Mouse (Mus musculus) 416B (cell line): ENCODE results near the gene Car11.

Experiments
- DNase-seq: peaks from one replicate; pipeline ENCODE4 v3.0.0; 2011; ENCODE audit warnings: low read depth

The Car11 gene

GRCm38 (mm10) chr7:45692364-45692763 is 7.3 kb upstream of the Car11 start:
- DNase-seq = no peak

DNA sequence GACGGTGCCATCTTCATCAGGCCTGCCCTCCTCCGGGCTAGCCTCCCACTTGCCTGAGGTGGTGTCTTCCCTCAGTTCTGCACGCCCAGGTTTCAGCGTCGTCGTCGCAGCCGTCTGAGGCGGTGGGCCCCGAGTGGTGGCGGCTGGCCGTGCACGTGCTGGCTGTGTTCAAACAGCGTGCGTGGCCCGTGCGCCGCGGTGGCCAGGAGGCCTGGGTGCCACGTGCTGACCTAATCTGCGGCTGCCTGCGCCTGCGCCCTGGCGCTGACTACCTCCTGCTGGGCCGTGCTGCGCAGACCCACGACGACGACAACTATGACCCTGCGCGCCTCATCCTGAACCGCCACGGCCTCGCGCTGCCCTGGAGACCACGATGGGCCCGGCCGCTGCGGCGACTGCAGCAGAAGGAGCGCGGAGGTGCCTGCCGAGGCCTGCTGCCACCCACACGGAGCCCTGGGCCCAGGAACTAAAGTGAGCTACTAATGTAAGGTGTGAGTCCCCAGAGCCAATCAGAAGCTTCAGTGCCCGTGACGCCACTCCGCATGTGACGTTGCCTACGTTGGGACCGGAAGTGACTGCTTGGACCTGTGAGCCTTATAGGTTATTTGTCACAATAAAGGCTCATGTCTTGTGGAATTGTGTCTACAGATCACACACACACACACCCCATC is 5.6 kb upstream of the Car11 start, which contains the start of gene Sec1:
TSS of gene Sec1 (minus strand) at position 482 of the 671 bp plus-strand sequence.
- no peak for DNase-seq

DNA sequence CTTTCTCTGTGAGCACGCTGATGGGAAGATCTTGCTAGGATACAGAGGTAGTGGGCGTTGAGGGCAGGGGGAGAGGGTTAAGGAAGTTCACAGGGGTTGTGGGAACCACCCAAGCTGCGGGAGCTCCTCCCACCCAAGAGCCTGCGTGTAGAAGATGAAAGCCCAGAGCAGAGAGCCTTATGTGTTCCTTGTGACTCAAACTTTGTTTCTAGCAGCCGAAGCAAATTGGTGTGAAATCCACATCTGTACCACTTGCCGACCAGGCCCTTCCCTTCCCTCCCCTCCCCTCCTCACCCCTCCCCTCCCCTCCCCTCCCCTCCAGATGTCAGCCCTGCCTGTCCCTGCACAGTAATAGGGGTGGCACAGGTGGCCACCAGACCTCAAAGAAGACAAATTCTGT is 4.5 kb upstream of the Car11 start:
- DNase-seq = no peak

DNA sequence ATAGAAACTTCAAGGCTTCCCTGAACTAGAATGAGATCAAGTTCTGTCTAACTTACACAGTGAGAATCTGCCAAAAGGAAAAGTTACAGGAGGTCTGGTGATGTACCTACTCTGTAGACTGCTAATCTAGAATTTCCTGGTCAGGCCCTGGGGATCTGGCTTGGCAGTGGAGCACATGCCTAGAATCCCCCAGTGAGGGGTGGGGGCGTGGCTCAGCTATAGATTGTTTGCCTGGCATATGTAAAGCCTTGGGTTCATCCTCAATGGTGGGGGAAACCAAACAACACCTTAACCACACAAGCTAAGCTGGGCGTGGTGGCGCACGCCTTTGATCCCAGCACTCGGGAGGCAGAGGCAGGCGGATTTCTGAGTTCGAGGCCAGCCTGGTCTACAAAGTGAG is 1.7 kb upstream of the Car11 start:
- no peak for DNase-seq

DNA sequence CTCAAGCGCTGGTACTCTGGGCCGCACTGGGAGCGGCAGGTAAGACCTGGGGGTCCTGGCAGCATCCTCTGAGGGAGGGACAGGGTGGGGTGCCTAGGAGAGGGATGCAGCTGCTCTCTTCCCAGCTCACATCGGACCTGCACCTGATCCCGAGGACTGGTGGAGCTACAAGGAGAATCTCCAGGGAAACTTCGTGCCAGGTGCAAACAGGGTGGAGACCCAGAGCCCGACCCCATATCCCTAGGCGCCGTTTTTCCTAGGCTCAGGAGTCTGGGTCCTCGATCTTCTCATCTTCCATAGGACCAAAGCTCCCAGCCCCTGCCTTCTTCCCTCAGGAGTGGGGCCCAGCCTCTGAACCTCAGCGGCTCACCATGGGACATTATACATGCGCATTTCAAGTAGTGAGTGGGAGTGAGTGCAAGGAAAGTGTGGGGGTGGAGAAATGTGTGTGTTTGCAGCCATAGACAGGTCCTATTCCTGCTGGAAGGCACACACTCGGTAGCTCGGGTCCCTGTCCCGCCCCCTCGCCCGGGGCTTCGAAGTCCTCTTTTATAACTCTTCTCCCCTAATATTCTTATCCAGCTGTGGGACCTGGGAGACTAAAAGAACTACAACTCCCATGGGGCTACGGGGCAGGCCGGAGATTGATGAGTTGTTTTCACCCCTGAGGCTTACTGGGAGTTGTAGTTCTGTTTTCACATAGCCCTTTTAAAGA is 815 bp downstream of the Car11 start:
- DNase-seq = peak; percentile 67

- DNase-seq = no peak
Observed at GRCm38 (mm10) chr7:45701072-45701471, 1.4 kb downstream of the Car11 start.

DNA sequence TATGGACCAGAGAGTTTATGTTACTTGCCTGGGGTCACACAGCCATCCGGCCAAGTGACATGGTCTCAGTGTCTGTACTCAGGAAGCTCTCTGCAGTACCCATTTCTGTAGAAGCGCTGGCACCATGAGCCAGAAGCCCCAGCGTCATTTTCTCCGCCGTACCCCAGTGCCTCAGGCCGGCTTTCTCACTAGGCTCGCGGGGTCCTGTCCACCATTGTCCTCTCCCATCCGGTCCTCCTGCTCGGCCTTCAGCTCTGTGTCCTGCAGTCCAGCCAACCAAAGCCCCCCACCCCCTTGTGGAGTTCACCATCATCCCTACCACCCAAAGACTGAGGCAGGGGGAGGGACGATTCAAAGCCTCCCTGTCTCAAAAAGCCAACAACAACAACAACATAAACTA is 2.0 kb downstream of the Car11 start:
- no peak for DNase-seq

DNA sequence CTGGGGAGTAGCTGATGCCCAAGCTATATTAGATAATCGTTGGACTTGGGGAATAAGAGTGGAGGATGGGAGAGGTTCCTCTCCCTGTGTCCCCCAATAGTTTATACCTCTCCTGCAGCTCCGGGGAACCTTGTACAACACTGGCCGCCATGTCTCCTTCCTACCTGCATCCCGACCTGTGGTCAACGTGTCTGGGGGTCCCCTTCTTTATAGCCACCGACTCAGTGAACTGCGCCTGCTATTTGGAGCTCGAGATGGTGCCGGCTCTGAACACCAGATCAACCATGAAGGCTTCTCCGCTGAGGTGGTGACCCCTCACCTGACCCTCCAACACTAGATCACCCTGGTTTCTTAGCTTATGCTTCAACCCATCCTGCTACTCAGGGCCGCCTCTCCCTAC is 2.7 kb downstream of the Car11 start:
- DNase-seq = no peak

GRCm38 (mm10) chr7:45702809-45703520 is 3.3 kb downstream of the Car11 start:
- DNase-seq = no peak

DNA sequence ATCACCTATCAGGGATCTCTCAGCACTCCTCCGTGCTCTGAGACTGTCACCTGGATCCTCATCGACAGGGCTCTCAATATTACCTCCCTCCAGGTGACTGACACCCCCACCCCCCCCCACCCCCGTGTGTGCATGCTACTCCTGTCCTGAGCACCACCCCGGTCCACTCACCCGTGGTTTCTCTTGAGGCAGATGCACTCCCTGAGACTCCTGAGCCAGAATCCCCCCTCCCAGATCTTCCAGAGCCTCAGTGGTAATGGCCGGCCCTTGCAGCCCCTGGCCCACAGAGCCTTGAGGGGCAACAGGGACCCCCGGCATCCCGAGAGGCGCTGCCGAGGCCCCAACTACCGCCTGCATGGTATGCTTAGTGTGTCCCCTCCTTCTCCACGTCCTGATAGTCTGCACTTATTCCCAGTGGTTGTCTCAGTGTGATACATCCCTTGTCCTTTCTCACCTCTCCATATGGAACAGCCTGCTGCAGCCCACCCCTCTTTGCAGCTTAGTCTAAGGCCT is 3.9 kb downstream of the Car11 start:
- DNase-seq = no peak

GRCm38 (mm10) chr7:45704046-45704559 is 4.5 kb downstream of the Car11 start:
- DNase-seq = peak; percentile 97

DNA sequence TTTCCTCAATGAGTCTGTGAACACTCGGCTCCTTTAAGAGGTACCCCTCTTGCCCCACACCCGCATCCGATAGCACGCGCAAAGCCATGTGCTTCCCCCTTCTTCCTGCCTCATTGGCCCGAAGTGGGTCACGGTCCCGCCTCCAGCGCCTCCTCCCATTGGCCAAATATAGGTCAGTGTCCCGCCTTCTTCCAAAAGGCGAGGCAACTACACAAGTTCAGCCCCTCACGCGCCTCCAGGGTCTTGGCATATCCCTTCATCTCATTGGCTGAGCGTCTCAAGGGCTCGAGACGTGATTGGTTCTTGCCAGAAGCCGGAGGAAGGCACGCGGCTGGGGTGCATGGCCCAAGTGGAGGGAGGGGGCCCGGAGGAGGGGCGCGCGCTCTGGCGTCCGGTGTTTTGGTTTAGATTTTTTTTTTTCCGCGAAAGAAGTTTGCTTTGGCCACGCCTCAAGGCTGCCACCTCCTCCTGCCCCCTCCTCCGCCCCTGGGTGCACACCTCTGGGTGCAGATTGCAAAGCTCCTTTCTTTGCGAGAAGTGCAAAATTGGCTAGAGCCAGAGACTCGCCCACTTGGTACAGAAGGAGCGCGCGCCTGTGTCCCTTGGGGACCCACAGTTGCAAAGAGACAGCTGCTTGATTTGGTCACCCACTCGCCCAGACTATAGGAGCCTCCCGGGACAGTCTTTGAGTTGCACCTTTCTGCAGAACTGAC is 5.2 kb downstream of the Car11 start, which contains the start of gene Dbp:
TSS of gene Dbp (plus strand) at position 359 of the 713 bp plus-strand sequence.
- DNase-seq = peak; percentile 100

- DNase-seq = no peak
Observed at GRCm38 (mm10) chr7:45705443-45705864, 5.8 kb downstream of the Car11 start.

GRCm38 (mm10) chr7:45705873-45706281 is 6.2 kb downstream of the Car11 start:
- peak; percentile 79 for DNase-seq

- peak; percentile 93 for DNase-seq
Observed at GRCm38 (mm10) chr7:45706721-45707241, 7.1 kb downstream of the Car11 start.

DNA sequence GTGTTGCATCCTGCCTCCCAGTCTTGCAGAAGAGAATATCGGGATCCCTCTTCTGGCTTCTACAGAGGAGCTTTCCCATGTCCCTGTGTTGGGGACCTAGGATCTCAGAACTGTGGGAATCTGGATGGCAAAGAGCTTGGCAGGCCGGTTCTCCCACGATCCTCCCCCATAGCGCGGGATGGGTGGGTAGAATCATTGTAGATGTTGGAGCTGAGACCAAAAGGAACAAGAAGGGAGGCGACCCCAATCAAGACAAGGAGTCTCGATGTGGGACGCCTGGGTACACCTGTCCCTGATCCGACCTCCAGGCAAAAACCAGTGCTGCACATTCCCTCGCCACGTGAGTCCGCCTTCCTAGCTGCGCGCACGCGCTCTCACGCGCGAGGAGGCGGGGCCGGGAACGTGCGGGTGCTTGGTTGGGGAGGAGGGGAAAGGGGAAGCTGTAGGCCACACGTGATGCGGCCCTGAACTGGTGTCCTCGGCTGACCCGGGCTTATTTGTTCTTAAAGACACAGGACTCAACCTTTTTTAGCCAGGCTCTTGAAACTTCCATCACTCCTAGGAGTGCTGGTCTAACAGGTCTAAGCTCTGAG is 7.8 kb downstream of the Car11 start:
- peak; percentile 98 for DNase-seq

DNA sequence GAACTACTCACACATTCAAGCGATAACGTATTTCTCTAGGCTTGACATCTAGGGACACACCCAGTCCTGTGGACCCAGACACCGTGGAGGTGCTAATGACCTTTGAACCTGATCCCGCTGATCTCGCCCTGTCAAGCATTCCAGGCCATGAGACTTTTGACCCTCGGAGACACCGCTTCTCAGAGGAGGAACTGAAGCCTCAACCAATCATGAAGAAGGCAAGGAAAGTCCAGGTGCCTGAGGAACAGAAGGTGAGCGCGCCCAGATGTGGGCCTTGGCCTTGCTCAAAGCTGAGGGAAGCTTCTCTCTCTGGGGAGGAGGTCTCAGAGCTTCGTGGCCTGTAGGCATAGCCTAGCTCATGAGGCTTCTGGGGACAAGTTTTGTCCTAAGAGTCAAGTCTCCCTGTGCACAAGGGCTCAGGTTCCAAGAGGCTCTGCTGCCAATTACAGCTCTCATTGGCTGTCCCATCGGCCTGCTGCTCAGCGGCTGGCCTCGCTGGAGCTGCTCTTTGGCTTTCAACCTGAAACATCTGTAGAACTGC is 8.6 kb downstream of the Car11 start:
- peak; percentile 38 for DNase-seq

GRCm38 (mm10) chr7:45709036-45709435 is 9.4 kb downstream of the Car11 start:
- DNase-seq = no peak

- no peak for DNase-seq
Observed at GRCm38 (mm10) chr7:45709677-45710355, 10.2 kb downstream of the Car11 start.
